Mouse (Mus musculus) ES-E14 (cell line): Measurements from ENCODE around the gene Wdr48. TPM values are rescaled to one million over a fixed set of nuclear protein-coding genes. Genes with fewer than 3 reads are reported as not detected.

ENCODE experiments used
- DNase-seq: peaks from one replicate; pipeline ENCODE4 v3.0.0-alpha.2; 2013; ENCODE audit warnings: low read depth, low spot score
- H3K27ac ChIP-seq: 2 replicates; pipeline ENCODE4 v1.5.1; 2012; ENCODE audit warnings: low read depth, mild to moderate bottlenecking, low read length, moderate library complexity, mixed read lengths; ENCODE audit not compliant: poor library complexity, insufficient read depth, severe bottlenecking
- H3K36me3 ChIP-seq: 2 replicates; pipeline ENCODE4 v1.6.1; 2012; ENCODE audit warnings: mild to moderate bottlenecking, low read length, moderate library complexity, mixed read lengths; ENCODE audit not compliant: control insufficient read depth, poor library complexity, insufficient read depth, severe bottlenecking
- H3K4me1 ChIP-seq, 2 experiments: fragments of 150-350 bp in 1 of 2; sonication (generic) in 1 of 2; 2 replicates each; pipeline ENCODE4 v1.6.1; 2012; ENCODE audit warnings: low read length in 2 of 2, mild to moderate bottlenecking in 1 of 2, mixed read lengths in 1 of 2; ENCODE audit not compliant: control insufficient read depth in 2 of 2, insufficient read depth in 2 of 2, poor library complexity in 1 of 2
- H3K4me3 ChIP-seq, 2 experiments: fragments of 150-350 bp in 1 of 2; sonication (generic) in 1 of 2; 2 replicates each; pipeline ENCODE4 v1.5.1; 2012; ENCODE audit warnings: low read length in 2 of 2, low read depth in 1 of 2, mild to moderate bottlenecking in 1 of 2, mixed read lengths in 1 of 2; ENCODE audit not compliant: insufficient read depth in 1 of 2, poor library complexity in 1 of 2, severe bottlenecking in 1 of 2
- H3K9ac ChIP-seq: 2 replicates; pipeline ENCODE4 v1.6.1; 2012; ENCODE audit warnings: low read depth, mild to moderate bottlenecking, low read length, mixed read lengths; ENCODE audit not compliant: poor library complexity, insufficient read depth, severe bottlenecking
- H3K9me3 ChIP-seq: fragments of 150-350 bp; sonication (generic); 2 replicates; pipeline ENCODE4 v1.6.1; 2012; ENCODE audit warnings: low read depth, mild to moderate bottlenecking, low read length; ENCODE audit not compliant: control insufficient read depth, insufficient read depth
- CHD2 ChIP-seq: IDR thresholded peaks from 2 replicates; pipeline ENCODE4 v1.6.1; 2014; ENCODE audit warnings: mild to moderate bottlenecking, low read depth, low read length, inconsistent platforms
- HCFC1 ChIP-seq: IDR thresholded peaks from 2 replicates; pipeline ENCODE4 v1.6.1; 2012; ENCODE audit warnings: low read length, inconsistent platforms, borderline replicate concordance; ENCODE audit not compliant: insufficient read depth
- MAFK ChIP-seq: IDR thresholded peaks from 2 replicates; pipeline ENCODE4 v1.6.1; 2014; ENCODE audit warnings: mild to moderate bottlenecking, low read depth, low read length, inconsistent platforms; ENCODE audit not compliant: insufficient read depth
- ZC3H11A ChIP-seq: IDR thresholded peaks from 2 replicates; pipeline ENCODE4 v1.6.1; 2012; ENCODE audit warnings: low read depth, mild to moderate bottlenecking, inconsistent platforms, low read length, borderline replicate concordance
- ZNF384 ChIP-seq: IDR thresholded peaks from 2 replicates; pipeline ENCODE4 v1.6.1; 2012; ENCODE audit warnings: low read depth, low read length, inconsistent platforms
- in situ Hi-C, 2 experiments: fragments of 600-800 bp; cut with MboI; formaldehyde crosslinking; loops; one replicate each; pipeline ENCODE4 v1.15.1; 2025; ENCODE audit warnings: low sequenced_read_pairs in 2 of 2, inconsistent platforms in 1 of 2; ENCODE audit not compliant: unreplicated experiment in 2 of 2
- total RNA-seq: library from RNA; depleted of rRNA; stranded (reverse); fragments of 300-350 nt; gene quantifications from 2 replicates; pipeline ENCODE4 v1.2.3, GENCODE M21; 2012

The Wdr48 gene
- total RNA-seq, 1 experiment = 33.8 TPM

DNA sequence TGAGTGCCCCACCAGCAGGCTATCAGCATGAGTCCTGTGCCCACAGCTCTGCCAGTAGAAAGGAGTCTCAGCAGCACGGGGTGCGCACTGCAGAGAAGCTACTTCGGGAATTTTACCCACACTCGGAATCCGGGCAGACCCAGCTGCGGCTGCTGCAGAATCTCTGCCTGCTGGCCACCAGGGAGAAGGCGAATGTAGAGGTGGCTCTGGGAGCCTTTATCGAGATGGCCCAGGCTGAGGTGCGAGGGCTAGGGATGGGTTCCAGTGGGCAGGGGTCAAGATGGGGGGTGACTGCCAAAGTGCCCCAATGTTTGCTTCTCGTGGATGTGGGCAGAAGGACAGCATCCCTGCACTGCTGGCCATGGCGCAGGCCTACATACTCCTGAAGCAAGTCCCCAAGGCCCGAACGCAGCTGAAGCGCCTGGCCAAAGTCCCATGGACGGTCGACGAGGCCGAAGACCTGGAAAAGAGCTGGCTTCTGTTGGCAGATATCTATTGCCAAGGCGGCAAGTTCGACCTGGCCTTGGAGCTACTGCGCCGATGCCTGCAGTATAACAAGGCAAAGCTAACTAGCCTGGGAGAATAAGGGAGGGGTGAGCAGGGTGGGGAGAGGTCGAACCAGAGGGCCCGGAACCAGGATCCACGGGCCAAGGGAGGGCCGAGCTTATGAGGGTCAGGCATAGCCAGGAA, 71.7 kb downstream of the Wdr48 start:
- Histone ChIP-seq H3K4me3 (no peak overlapping the region), H3K4me1 (peaks cover 5 to 19% of the 10 kb centered on the region in 2 experiments), H3K36me3 (peaks cover 4% of the 10 kb centered on the region), H3K27ac (no peak overlapping the region), H3K9me3 (no peaks in the 10 kb centered on the region), H3K9ac (no peak overlapping the region)
- in situ Hi-C loops = no loop called here
- no peak for TF ChIP-seq HCFC1
- TF ChIP-seq CHD2 = no peak
- TF ChIP-seq ZC3H11A = no peak
- TF ChIP-seq ZNF384 = no peak
- no peak for TF ChIP-seq MAFK
- DNase-seq = no peak

DNA sequence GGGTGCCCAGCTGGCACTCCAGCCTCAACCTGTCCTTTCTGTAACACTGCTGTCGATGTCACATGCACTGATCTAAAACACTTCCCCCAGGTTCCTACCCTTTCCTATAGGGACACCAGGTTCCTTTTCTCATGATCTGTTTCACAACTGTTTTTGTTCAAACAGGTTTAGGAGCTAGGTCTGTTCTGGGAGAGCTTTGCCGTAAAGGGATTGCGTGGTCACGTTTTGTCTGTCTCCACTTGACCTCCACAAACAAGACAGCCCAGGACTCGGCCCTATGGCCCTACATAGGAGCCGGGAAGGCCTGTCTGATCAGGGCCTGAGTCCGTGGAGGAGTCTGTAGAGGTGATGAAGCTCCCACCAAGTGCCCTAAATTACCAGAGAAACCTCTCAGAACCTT, 75.1 kb downstream of the Wdr48 start:
- in situ Hi-C loops = no loop called here
- Histone ChIP-seq H3K27ac (no peak overlapping the region), H3K4me3 (no peak overlapping the region), H3K4me1 (peaks cover 0 to 9% of the 10 kb centered on the region in 2 experiments; a peak in 2 of 4 replicates), H3K9ac (no peak overlapping the region), H3K9me3 (no peaks in the 10 kb centered on the region), H3K36me3 (peaks cover 31% of the 10 kb centered on the region)
- no peak for TF ChIP-seq CHD2
- TF ChIP-seq HCFC1 = no peak
- TF ChIP-seq ZNF384 = no peak
- no peak for TF ChIP-seq MAFK
- no peak for TF ChIP-seq ZC3H11A
- no peak for DNase-seq

DNA sequence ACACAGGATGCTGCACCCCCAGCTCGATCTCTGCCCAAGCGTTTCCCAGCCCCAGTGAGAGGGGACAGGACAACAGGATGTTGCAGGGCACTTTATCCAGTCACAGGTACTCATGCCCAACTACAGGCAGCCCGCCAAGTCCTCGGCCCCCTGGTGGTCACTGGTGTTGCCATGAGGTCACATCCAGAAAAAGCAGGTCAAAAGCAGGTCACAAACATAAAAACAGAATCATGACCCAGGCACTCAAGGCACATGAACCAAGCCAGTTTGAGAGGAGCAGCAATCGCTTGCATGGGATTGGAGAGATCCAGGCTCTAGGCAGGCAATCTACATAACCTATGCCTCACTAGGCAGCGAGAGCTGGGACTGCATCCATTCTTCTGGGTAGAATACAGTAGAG, 75.5 kb downstream of the Wdr48 start:
- Histone ChIP-seq H3K27ac (no peak overlapping the region), H3K4me3 (no peak overlapping the region), H3K9ac (no peak overlapping the region), H3K9me3 (no peaks in the 10 kb centered on the region), H3K4me1 (peaks cover 0 to 9% of the 10 kb centered on the region in 2 experiments; a peak in 2 of 4 replicates), H3K36me3 (peaks cover 35% of the 10 kb centered on the region)
- DNase-seq = no peak
- TF ChIP-seq ZNF384 = no peak
- no peak for TF ChIP-seq HCFC1
- TF ChIP-seq ZC3H11A = no peak
- no peak for TF ChIP-seq MAFK
- no peak for TF ChIP-seq CHD2
- in situ Hi-C loops = no loop called here

DNA sequence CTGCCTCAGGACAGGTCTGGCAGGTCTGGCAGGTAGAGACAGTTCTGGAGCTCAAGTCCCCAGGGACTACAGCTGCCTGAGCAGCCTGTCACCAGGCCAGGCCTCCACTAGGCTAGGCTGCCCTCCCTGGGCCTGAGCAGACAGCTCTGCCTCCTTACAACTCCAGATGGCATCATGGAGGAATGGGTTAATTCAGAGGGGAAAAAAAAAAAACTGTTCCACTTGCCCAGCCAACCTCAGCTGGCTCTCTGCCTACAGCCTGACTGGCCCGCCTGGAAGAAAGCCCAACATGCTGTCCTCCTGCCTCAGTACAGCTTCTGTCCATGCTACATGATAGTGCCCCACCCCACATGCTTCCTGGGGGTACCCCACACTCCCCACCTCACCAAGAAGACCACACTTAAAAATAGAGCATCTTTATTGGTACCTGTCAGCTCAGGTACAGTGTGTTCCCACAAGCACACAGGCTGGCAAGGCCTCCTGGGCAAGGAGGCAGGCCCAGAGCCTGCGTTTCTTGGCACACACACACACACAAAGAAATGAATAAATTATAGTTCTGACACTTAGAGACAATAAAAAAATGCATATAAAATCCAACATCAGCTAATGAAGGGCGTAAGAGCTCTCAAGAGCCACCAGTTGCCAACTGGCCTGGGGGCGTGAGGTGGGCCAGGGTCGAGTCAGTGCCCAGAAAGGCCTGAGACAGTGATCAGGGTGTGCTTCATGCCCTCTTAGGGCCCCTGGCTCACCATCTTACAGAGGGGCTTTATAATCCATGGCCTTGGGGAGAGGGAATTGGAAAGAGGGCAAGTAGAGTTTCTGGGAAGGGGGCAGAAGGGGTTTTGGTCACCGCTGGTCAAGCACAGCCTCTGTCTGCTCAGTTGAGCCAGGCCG, 76.3 kb downstream of the Wdr48 start:
- DNase-seq = no peak
- H3K4me1 ChIP-seq = peaks cover 0 to 9% of the 10 kb centered on the region in 2 experiments; a peak in 2 of 4 replicates
- H3K9ac ChIP-seq = no peak overlapping the region
- H3K36me3 ChIP-seq = peaks cover 37% of the 10 kb centered on the region
- no peak for TF ChIP-seq HCFC1
- no peak for TF ChIP-seq MAFK
- TF ChIP-seq CHD2 = no peak
- TF ChIP-seq ZNF384 = no peak
- TF ChIP-seq ZC3H11A = no peak
- no peak overlapping the region for H3K4me3 ChIP-seq
- H3K9me3 ChIP-seq = no peaks in the 10 kb centered on the region
- in situ Hi-C loops = no loop called here
- no peak overlapping the region for H3K27ac ChIP-seq
